Mouse (Mus musculus) frontal cortex, adult (tissue): ENCODE data around the gene Zfp787.
"Not testable (repeated sequence)": the region's sequence is repeated elsewhere in the genome, so short reads cannot be mapped to it uniquely, and the experiment has no call there.

ENCODE experiments used
- ATAC-seq: cut with Nextera tagmentation; 2 replicates; pipeline ENCODE4 v1.9.2; 2017; ENCODE audit warnings: mild to moderate bottlenecking, moderate library complexity, mixed read lengths; ENCODE audit not compliant: low TSS enrichment

Zfp787 gene

GRCm38 (mm10) chr7:6155901-6156411, at the start of gene Zfp787:
Gene Zfp787 (minus strand): TSS chr7:6155997.
- peak; percentile 90 for ATAC-seq

DNA sequence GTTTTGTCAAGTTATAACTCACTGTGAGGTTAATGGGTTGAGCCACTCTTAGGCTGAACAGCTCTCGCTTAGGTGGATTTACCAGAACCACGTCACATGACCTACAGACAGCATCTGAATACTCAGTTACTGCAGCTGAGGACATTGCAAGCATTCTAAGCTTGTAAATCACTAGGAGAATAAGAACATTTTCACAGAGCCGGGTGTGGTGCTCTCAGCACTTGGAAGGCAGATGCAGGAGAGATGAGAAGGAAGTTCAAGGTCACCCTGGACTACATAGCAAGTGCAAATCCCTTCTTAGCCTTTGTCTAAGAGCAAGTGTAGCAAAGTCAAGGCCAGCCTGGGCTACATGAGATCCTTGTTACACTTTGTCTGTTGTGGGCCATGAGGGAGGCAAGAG, 48.4 kb upstream of the Zfp787 start:
- ATAC-seq, result no peak

- no peak for ATAC-seq
These were observed 41.0 kb upstream of the Zfp787 start, which contains the start of gene Galp for GRCm38 (mm10) chr7:6196790-6197189. Gene Galp (plus strand): TSS chr7:6197090.

- no peak for ATAC-seq
These were observed 40.0 kb upstream of the Zfp787 start for GRCm38 (mm10) chr7:6195777-6196176.

DNA sequence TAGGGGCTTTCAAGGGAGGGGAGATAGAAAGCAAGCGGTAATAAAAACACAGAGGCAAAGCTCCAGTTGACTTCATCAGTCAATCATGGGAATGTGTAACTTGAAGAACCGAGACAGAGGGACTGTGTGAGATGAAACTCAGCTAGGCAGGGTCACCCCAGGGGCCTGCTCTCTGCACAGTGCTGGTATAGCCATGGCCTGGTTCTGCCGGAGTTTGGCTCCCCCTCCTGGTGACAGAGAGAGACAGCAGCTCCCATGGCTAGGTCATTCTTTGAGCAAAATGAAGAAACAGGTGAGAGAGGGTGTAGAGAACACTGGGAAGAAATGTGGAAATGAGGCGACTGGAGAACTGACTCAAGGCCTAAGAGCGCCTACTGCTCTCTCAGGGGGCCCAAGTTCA, 38.3 kb upstream of the Zfp787 start:
- peak; percentile 75; the same call in 1 of the 2 replicates for ATAC-seq

- peak; percentile 87 for ATAC-seq
These were observed 35.6 kb upstream of the Zfp787 start for GRCm38 (mm10) chr7:6191376-6191775.

- ATAC-seq, result no peak
These were observed 33.7 kb upstream of the Zfp787 start for GRCm38 (mm10) chr7:6189542-6189941.

DNA sequence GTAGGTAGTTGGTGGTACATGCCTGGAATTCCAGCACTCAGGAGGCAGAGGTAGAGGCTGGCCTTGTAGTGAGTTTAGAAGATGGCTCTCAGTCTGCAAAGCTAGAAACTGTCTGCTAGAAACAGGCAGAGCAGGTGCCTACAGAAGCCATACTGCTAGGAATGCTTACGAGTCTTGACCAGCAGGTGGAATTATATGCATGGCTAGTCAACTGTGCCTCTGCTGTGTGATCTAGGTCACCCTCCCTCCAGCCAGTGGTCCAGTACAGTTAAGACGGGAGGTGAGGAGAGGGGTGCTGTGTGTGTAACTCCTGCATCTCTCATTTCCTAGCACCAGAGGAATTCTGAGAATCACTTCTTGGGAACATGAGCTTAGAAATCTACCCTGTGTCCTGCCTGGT, 31.0 kb upstream of the Zfp787 start:
- no peak for ATAC-seq

DNA sequence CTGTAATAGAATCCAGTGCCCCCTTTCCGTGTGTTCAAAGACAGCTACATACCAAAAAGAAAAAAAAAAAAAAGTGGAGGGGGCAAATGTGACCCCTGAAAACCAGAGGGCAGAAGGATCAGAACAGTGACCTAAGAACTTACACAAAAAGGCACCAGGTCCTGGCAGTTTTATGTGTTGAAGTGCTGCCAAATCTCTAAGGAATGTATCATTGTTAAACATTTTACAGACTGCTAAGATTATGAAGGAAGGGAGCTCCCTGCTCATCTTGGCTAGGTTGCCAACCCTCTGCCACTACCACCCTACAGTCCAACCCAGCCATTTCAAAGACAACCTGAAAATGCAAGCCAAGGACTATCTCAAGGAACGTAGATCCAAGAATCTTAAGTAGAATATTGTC, 30.4 kb upstream of the Zfp787 start:
- ATAC-seq, result no peak

- ATAC-seq, result no peak
These were observed 29.6 kb upstream of the Zfp787 start for GRCm38 (mm10) chr7:6185391-6185790.

DNA sequence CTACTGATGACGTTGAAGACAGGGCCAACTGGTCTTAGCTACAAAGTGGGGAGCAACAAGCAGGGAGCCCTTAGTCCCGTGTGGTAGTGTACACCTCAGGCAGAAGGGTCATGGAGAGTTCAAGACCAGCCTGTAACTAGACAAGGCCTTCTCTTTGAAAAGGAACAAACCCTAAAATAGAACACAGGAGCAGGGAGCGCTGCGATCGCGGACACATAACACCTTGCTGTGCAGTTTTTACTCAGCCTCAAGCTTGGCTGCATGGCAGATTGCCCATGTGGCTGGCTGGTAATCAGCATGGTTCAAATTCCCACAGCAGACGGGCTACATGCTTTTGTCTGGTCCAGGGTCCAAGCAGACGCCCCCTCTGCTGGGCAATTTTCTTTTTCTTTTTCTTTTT, 28.7 kb upstream of the Zfp787 start:
- peak; percentile 23; the same call in 1 of the 2 replicates for ATAC-seq

DNA sequence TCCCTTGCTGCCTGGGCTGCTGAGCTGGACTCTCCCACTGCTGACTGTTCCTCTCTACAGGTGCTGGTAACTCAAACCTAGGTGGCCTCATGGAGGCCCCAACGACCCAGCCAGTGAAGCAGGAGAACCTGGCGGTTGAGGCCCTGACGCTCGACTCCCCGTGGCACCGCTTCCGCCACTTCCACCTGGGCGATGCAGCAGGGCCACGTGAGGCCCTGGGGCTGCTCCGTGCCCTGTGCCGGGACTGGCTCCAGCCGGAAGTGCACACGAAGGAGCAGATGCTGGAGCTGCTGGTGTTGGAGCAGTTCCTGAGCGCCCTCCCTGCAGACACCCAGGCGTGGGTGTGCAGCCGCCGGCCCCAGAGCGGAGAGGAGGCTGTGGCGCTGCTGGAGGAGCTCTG, 28.0 kb upstream of the Zfp787 start:
- peak; percentile 80 for ATAC-seq

GRCm38 (mm10) chr7:6182882-6183281, 27.1 kb upstream of the Zfp787 start:
- ATAC-seq, result no peak

DNA sequence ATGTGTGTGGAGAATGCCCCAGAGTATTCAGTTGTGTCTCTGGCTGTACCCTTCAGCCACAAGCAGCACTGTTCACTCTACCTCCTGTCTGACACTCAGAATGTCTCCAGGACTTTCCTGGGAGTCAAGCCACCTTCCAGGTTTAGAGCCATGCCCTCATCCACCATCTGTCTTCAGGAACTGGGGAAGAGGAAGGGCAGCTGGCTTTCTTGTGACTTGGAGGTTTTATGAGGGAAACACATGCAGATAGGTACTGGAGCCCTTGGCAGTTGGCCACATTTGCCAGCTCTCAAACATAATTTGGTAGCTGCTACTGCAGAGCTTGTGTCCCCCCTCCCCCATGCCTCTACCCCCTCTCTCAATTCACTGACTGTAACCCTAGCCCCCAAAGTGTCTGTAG, 23.2 kb upstream of the Zfp787 start:
- ATAC-seq, result no peak

- not testable (repeated sequence) for ATAC-seq
These were observed 18.7 kb upstream of the Zfp787 start for GRCm38 (mm10) chr7:6174365-6174987.

DNA sequence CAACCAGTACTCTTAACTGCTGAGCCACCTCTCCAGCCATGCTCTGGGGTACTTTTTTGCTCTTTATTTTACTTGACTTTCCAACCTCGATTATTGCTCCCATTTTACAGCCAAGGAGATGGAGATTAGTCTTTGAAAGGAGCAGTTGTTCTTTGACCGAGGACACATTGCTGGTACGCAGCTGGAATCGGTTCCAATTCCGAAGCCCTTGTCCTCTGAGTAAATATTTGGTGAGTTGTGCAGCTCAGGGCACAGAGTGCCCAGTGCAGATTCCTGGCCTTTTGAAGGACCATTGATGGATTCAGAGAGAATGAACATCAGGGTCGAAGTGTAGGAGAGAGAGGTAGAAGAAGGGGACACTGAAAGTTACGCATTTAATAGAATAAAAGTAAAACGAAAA, 18.1 kb upstream of the Zfp787 start:
- no peak for ATAC-seq

GRCm38 (mm10) chr7:6172674-6173244, 17.0 kb upstream of the Zfp787 start:
- ATAC-seq, result no peak

- ATAC-seq, result peak; percentile 93
These were observed 16.3 kb upstream of the Zfp787 start, which contains the start of gene Zfp444 for GRCm38 (mm10) chr7:6172006-6172649. Gene Zfp444 (plus strand): TSS chr7:6172226.

- ATAC-seq, result peak; percentile 60
These were observed 15.7 kb upstream of the Zfp787 start for GRCm38 (mm10) chr7:6171444-6172005.

- ATAC-seq, result peak; percentile 30; the same call in 1 of the 2 replicates
These were observed 15.1 kb upstream of the Zfp787 start for GRCm38 (mm10) chr7:6170871-6171270.

DNA sequence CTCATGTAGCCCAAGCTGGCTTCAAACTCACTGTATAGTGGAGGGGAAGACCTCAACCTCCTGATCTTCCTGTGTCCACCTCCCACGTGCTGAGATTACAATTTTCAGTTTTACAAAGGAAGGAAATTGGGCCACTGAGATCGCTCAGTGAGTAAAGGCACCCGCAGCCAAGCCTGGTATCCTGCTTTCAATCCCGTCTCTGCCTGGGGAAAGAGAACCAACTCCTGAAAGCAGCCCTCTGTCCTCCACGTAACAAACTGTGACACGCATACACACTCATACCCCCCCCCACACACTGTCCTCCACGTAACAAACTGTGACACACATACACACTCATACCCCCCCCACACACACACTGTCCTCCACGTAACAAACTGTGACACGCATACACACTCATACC, 14.6 kb upstream of the Zfp787 start:
- ATAC-seq, result no peak

DNA sequence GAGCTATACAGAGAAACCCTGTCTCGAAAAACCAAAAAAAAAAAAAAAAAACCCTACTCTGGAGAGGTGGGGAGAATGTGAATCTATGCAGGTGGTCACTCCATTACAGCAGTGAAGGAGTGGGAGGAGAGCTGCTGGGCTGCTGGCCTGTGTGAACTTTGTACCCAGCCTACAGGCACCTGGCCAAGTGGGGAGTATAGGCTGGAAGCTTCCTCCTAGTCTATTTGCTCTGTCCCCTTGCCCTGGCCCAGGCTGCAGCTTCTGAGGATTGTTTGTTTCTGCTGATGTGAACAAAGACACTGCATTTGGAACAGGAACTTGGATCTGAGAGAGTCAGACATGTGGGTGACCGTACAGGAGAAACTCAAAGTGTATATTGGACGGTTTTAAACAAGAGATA, 13.6 kb upstream of the Zfp787 start:
- ATAC-seq, result no peak

- no peak for ATAC-seq
These were observed 8.9 kb upstream of the Zfp787 start for GRCm38 (mm10) chr7:6164671-6165070.
